Mouse (Mus musculus) E14TG2a.4 (cell line): ENCODE measurements around the gene Rnasek.

Experiments
- CTCF ChIP-seq: conservative IDR thresholded peaks from 2 replicates; pipeline ENCODE4 v1.5.1; 2014; ENCODE audit warnings: low read length
- POU5F1 ChIP-seq: IDR thresholded peaks from 2 replicates; pipeline ENCODE4 v1.6.1; 2014; ENCODE audit warnings: low read length, borderline replicate concordance

DNA sequence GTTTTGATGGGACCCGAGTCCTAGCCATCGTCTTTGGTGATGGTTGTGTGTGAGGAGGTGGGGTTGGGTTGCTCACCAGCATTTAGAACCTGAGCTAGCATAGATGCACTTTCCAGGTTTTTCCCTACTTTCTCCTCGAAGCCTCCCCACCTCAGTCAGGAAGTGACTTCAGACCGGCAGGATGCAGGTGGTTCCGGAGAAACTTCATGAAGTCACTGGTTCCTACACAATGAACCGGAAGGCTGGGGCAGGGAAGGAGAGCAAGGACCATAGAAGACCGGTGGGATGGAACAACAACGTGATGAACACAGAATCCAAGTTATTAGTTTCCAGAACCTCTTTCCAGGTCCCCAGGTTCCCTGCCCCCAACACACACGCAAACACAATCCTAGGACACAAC lies 15.9 kb downstream of the Rnasek start:
- TF ChIP-seq CTCF (no peak), POU5F1 (no peak)
